8 mouse cellular contexts compared by ENCODE assay signal in genomic region chr13:114817751-114818360, GRCm38 (mm10). TPM values are rescaled to one million over a fixed set of nuclear protein-coding genes. Genes with fewer than 3 reads are reported as not detected.
DNase-seq lines count a peak whose midpoint lies in the region; ATAC-seq lines count a peak whose summit lies in the region.

Gene Mocs2 (plus strand): TSS chr13:114818236.

- H3K4me2 ChIP-seq in heart, embryonic 13.5 days = peak within 1 kb of the TSS; percentile 92
- peak within 1 kb of the TSS; percentile 83 for H3K4me2 ChIP-seq in liver, embryonic 12.5 days
- H3K4me2 ChIP-seq in stomach, embryonic 15.5 days = peak within 1 kb of the TSS; percentile 74

- H3K27me3 ChIP-seq in heart, embryonic 13.5 days (replicated peaks) = no peaks in the 10 kb centered on the region
- no peaks in the 10 kb centered on the region for H3K27me3 ChIP-seq in liver, embryonic 12.5 days (replicated peaks)
- H3K27me3 ChIP-seq in stomach, embryonic 15.5 days (replicated peaks) = no peaks in the 10 kb centered on the region

- H3K36me3 ChIP-seq in heart, embryonic 13.5 days = peaks cover 21% of the 10 kb centered on the region
- H3K36me3 ChIP-seq in liver, embryonic 12.5 days = peaks cover 14% of the 10 kb centered on the region
- H3K36me3 ChIP-seq in stomach, embryonic 15.5 days = no peaks in the 10 kb centered on the region; the same call in 1 of the 2 replicates

- H3K4me3 ChIP-seq in heart, embryonic 13.5 days = peak within 1 kb of the TSS; percentile 85
- H3K4me3 ChIP-seq in liver, embryonic 12.5 days = peak within 1 kb of the TSS; percentile 78
- peak within 1 kb of the TSS; percentile 79 for H3K4me3 ChIP-seq in stomach, embryonic 15.5 days (replicated peaks)

- no peak within 1 kb of the TSS; the same call in 1 of the 2 replicates for H3K27ac ChIP-seq in heart, embryonic 13.5 days (replicated peaks)
- H3K27ac ChIP-seq in liver, embryonic 12.5 days = peak within 1 kb of the TSS; percentile 45; the same call in 1 of the 2 replicates
- H3K27ac ChIP-seq in stomach, embryonic 15.5 days = peak within 1 kb of the TSS; percentile 52; the same call in 1 of the 2 replicates

- peak; percentile 97 for ATAC-seq in erythroid progenitor cell, adult 5-6 weeks (replicated peaks; ENCODE audit: low FRiP score, poor library complexity, severe bottlenecking)
- peak; percentile 95 for ATAC-seq in heart, embryonic 13.5 days (ENCODE audit: extremely low read depth, insufficient number of reproducible peaks, low FRiP score, low TSS enrichment)
- peak; percentile 99 for ATAC-seq in liver, embryonic 12.5 days
- ATAC-seq in stomach, embryonic 15.5 days (ENCODE audit: insufficient read depth, low FRiP score, low read depth) = peak; percentile 98

- DNase-seq in CD4-positive helper T cell, adult 2 months (ENCODE audit: low read depth, low spot score) = peak; percentile 94
- DNase-seq in brain, embryonic 18.5 days (ENCODE audit: low read depth, low spot score) = peak; percentile 76
- DNase-seq in kidney, postnatal 10 days = peak; percentile 97
- DNase-seq in natural killer cell, adult 2 months (ENCODE audit: low spot score in 2 of 2) = peak; percentile 93 to 95

- H3K9ac ChIP-seq in heart, embryonic 13.5 days = peak within 1 kb of the TSS; percentile 84
- peak within 1 kb of the TSS; percentile 78 for H3K9ac ChIP-seq in liver, embryonic 12.5 days
- peak within 1 kb of the TSS; percentile 72; the same call in 1 of the 2 replicates for H3K9ac ChIP-seq in stomach, embryonic 15.5 days

- peaks cover 15% of the 10 kb centered on the region for H3K4me1 ChIP-seq in heart, embryonic 13.5 days
- H3K4me1 ChIP-seq in liver, embryonic 12.5 days = peaks cover 16% of the 10 kb centered on the region
- peaks cover 5% of the 10 kb centered on the region for H3K4me1 ChIP-seq in stomach, embryonic 15.5 days

- no peaks in the 10 kb centered on the region for H3K9me3 ChIP-seq in heart, embryonic 13.5 days
- no peaks in the 10 kb centered on the region for H3K9me3 ChIP-seq in liver, embryonic 12.5 days (replicated peaks)
- no peaks in the 10 kb centered on the region for H3K9me3 ChIP-seq in stomach, embryonic 15.5 days

- under 1% methylated on average over 39 of the region's 39 CpGs for WGBS in heart, embryonic 13.5 days
- WGBS in liver, embryonic 12.5 days (ENCODE audit: insufficient replicate concordance) = under 1% methylated on average over 39 of the region's 39 CpGs
- 2% methylated on average over 39 of the region's 39 CpGs for WGBS in stomach, embryonic 15.5 days

RNA-seq across cellular contexts. Expression of gene Mocs2, which starts in this region (rescaled TPM):
- 20.5 and 23.8 TPM in 2 replicates for total RNA-seq in erythroid progenitor cell, adult 5-6 weeks (2015; ENCODE audit: low replicate concordance)
- total RNA-seq in erythroid progenitor cell, adult 5-6 weeks (2017; ENCODE audit: low replicate concordance) = 15.9 and 16.9 TPM in 2 replicates
- 56.6 and 59.7 TPM in 2 replicates for polyA plus RNA-seq in heart, embryonic 13.5 days (2015; fragmentation: Nextera tagmentation; extraction: Ambion mirVana)
- 44.1 and 45.4 TPM in 2 replicates for polyA plus RNA-seq in liver, embryonic 12.5 days (2016; fragmentation: Nextera tagmentation; extraction: Ambion mirVana)
- polyA plus RNA-seq in stomach, embryonic 15.5 days (2015; fragmentation: Nextera tagmentation; extraction: Ambion mirVana) = 93.1 and 97.9 TPM in 2 replicates
